Mouse (Mus musculus) erythroblast, embryonic 14.5 days (primary cell): ENCODE measurements around the gene Pla2g15. TPM values are rescaled to one million over a fixed set of nuclear protein-coding genes. Genes with fewer than 3 reads are reported as not detected.

Experiments
- H3K27me3 ChIP-seq: 2 replicates; pipeline ENCODE4 v1.6.1; 2012; ENCODE audit warnings: inconsistent platforms; ENCODE audit not compliant: control insufficient read depth
- H3K36me3 ChIP-seq: 2 replicates; pipeline ENCODE4 v1.6.1; 2012; ENCODE audit warnings: mild to moderate bottlenecking, inconsistent platforms; ENCODE audit not compliant: control insufficient read depth
- H3K4me1 ChIP-seq: 2 replicates; pipeline ENCODE4 v1.6.1; 2012; ENCODE audit warnings: inconsistent platforms; ENCODE audit not compliant: control insufficient read depth
- H3K4me3 ChIP-seq: replicated peaks from 2 replicates; pipeline ENCODE3; 2012; ENCODE audit warnings: moderate library complexity, mild to moderate bottlenecking, inconsistent platforms
- H3K9me3 ChIP-seq: 2 replicates; pipeline ENCODE4 v1.6.1; 2012; ENCODE audit warnings: low read length, inconsistent platforms, mixed read lengths; ENCODE audit not compliant: control insufficient read depth
- GATA1 ChIP-seq: IDR thresholded peaks from 2 replicates; pipeline ENCODE4 v1.6.1; 2012; ENCODE audit warnings: low read length, inconsistent platforms, mixed read lengths
- TAL1 ChIP-seq: IDR thresholded peaks from 3 replicates; pipeline ENCODE4 v1.6.1; 2012; ENCODE audit warnings: low read length, inconsistent platforms, mixed read lengths
- polyA plus RNA-seq: library from polyadenylated mRNA; stranded (reverse); fragments of >175 nt; gene quantifications from 2 replicates; pipeline ENCODE4 v1.2.3, GENCODE M21; 2012

The Pla2g15 gene
- polyA plus RNA-seq, 1 experiment, result 0.11 TPM

- Histone ChIP-seq H3K4me3 (no peak overlapping the region), H3K9me3 (no peaks in the 10 kb centered on the region), H3K36me3 (no peaks in the 10 kb centered on the region), H3K27me3 (peaks cover 16% of the 10 kb centered on the region), H3K4me1 (peaks cover 19% of the 10 kb centered on the region)
- TF ChIP-seq TAL1 (no peak), GATA1 (no peak)
These were observed 23.4 kb downstream of the Pla2g15 start for GRCm38 (mm10) chr8:106173566-106173965.

- Histone ChIP-seq H3K27me3 (no peaks in the 10 kb centered on the region), H3K36me3 (no peaks in the 10 kb centered on the region), H3K4me3 (no peak overlapping the region), H3K9me3 (no peaks in the 10 kb centered on the region), H3K4me1 (peaks cover 3% of the 10 kb centered on the region)
- no peak for TF ChIP-seq TAL1
- TF ChIP-seq GATA1, result no peak
These were observed 26.7 kb downstream of the Pla2g15 start for GRCm38 (mm10) chr8:106176891-106177290.

DNA sequence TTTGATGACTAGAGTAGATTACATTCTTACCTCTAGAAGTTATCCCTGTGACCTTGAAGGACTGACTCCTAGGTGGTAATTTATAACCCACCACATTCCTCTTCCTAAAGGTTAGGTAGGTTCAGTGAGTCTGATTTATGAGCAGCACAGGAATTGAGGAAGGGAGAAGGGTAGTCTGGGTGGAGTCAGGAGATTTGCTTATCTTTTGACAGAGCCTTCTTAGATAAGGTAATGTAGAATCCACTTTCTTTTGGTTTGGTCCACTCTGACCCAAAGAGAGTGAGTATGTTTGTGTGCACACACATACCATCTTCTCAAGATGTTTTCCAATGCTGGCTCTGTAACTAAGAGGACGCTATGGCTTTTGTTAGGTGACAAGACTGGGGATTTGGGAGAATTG, 27.4 kb downstream of the Pla2g15 start:
- H3K9me3 ChIP-seq, result no peaks in the 10 kb centered on the region
- H3K27me3 ChIP-seq, result no peaks in the 10 kb centered on the region
- H3K4me3 ChIP-seq, result no peak overlapping the region
- peaks cover 3% of the 10 kb centered on the region for H3K4me1 ChIP-seq
- no peaks in the 10 kb centered on the region for H3K36me3 ChIP-seq
- TF ChIP-seq TAL1 (no peak), GATA1 (no peak)

- Histone ChIP-seq H3K4me1 (peaks cover 3% of the 10 kb centered on the region), H3K9me3 (no peaks in the 10 kb centered on the region), H3K36me3 (no peaks in the 10 kb centered on the region), H3K27me3 (no peaks in the 10 kb centered on the region), H3K4me3 (no peak overlapping the region)
- no peak for TF ChIP-seq TAL1
- TF ChIP-seq GATA1, result no peak
These were observed 28.2 kb downstream of the Pla2g15 start for GRCm38 (mm10) chr8:106178428-106178827.

DNA sequence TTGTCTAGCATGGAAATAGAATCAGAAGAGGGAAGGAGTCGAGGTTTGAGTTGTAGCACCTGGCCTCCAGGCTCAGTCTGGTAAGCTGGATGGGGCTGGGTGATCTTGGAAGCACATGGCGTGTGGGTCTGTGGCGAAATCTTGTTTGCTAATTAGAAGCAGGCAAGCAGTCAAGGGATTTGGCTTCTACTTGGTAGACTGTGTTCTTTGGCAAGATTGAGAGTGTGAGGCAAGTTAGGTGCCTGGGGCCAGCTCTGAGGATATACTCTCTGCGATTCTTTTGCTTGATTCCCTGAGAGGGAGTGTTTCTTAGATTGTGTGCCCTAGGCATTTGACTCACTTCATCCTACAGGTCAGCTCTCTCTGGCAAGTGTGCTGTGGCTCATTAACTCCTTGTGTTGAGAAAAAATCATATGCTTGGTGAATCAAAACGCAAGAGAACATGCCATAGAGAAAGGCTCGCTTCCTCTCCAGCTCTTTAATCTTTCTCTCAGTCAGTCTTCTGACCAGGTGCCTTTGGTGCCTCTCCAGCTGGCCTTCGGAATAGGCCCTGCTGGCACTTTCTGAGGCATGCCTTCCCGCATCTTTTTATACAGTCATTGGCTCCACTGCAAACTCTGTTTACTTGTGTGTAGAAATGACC, 35.5 kb downstream of the Pla2g15 start:
- H3K4me1 ChIP-seq, result peaks cover 7% of the 10 kb centered on the region
- TF ChIP-seq GATA1 (no peak), TAL1 (no peak)
- H3K4me3 ChIP-seq, result no peak overlapping the region
- no peaks in the 10 kb centered on the region for H3K9me3 ChIP-seq
- no peaks in the 10 kb centered on the region for H3K36me3 ChIP-seq
- peaks cover 3% of the 10 kb centered on the region; the same call in 1 of the 2 replicates for H3K27me3 ChIP-seq

GRCm38 (mm10) chr8:106186394-106186793, 36.2 kb downstream of the Pla2g15 start:
- Histone ChIP-seq H3K4me1 (peaks cover 8% of the 10 kb centered on the region), H3K27me3 (peaks cover 3% of the 10 kb centered on the region; the same call in 1 of the 2 replicates), H3K9me3 (no peaks in the 10 kb centered on the region), H3K36me3 (no peaks in the 10 kb centered on the region), H3K4me3 (no peak overlapping the region)
- TF ChIP-seq TAL1, result no peak
- TF ChIP-seq GATA1, result no peak

GRCm38 (mm10) chr8:106189162-106189561, 39.0 kb downstream of the Pla2g15 start:
- H3K9me3 ChIP-seq, result no peaks in the 10 kb centered on the region
- TF ChIP-seq TAL1 (no peak), GATA1 (no peak)
- H3K36me3 ChIP-seq, result peaks cover 5% of the 10 kb centered on the region
- H3K4me1 ChIP-seq, result peaks cover 16% of the 10 kb centered on the region
- no peak overlapping the region for H3K4me3 ChIP-seq
- peaks cover 5% of the 10 kb centered on the region; the same call in 1 of the 2 replicates for H3K27me3 ChIP-seq

DNA sequence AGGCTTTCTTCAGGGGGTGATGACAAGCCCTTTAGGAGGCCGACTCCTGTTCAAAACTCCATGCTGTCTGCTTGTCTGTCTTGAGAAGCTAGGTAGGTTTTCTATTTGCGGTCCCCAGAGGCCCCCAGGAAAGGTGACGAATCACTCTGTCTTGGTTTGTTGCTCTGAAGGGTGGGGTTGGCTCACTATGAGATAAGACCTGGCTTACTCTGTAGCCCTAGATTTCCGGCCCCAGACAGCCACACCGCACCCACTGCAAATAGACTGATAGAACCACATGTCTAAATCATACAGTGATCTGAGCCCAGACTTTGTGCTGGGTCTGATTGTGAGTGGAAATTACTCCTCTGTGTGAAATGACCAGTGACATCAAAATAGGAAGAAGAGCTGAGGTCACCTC, 41.4 kb downstream of the Pla2g15 start:
- peaks cover 16% of the 10 kb centered on the region for H3K4me1 ChIP-seq
- H3K9me3 ChIP-seq, result no peaks in the 10 kb centered on the region
- peaks cover 5% of the 10 kb centered on the region; the same call in 1 of the 2 replicates for H3K27me3 ChIP-seq
- peaks cover 17% of the 10 kb centered on the region for H3K36me3 ChIP-seq
- no peak overlapping the region for H3K4me3 ChIP-seq
- TF ChIP-seq GATA1 (no peak), TAL1 (no peak)

- Histone ChIP-seq H3K4me3 (no peak overlapping the region), H3K4me1 (peaks cover 10% of the 10 kb centered on the region), H3K27me3 (peaks cover 5% of the 10 kb centered on the region; the same call in 1 of the 2 replicates), H3K9me3 (no peaks in the 10 kb centered on the region), H3K36me3 (peaks cover 22% of the 10 kb centered on the region)
- TF ChIP-seq TAL1 (no peak), GATA1 (no peak)
These were observed 43.0 kb downstream of the Pla2g15 start for GRCm38 (mm10) chr8:106193162-106193561.

DNA sequence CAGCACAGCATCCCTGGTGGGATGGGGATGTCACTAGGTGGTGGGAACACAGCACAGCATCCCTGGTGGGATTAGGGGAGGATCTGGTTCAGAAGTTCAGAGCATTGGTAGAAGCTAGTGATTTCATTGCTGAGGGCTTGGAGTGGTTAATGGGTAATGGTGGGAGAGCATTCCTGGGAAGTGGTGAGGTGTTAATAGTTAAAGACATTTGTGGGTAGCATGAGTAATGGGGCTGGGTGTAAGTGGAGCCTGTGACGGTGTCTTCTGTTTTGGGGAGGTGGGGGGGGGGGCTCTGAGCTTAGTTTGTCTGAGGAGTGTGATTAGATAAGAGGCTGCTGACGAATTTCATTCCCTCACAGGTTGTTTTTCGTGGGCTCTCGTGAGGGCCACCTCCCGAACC, 43.9 kb downstream of the Pla2g15 start:
- peaks cover 31% of the 10 kb centered on the region for H3K36me3 ChIP-seq
- no peak for TF ChIP-seq TAL1
- no peak for TF ChIP-seq GATA1
- H3K4me1 ChIP-seq, result peaks cover 8% of the 10 kb centered on the region
- no peak overlapping the region for H3K4me3 ChIP-seq
- H3K9me3 ChIP-seq, result no peaks in the 10 kb centered on the region
- peaks cover 5% of the 10 kb centered on the region; the same call in 1 of the 2 replicates for H3K27me3 ChIP-seq
